Mouse (Mus musculus): ENCODE measurements around the gene Kng1. TPM values are rescaled to one million over a fixed set of nuclear protein-coding genes. Genes with fewer than 3 reads are reported as not detected.
"Not testable (repeated sequence)": the region's sequence is repeated elsewhere in the genome, so short reads cannot be mapped to it uniquely, and the experiment has no call there.

Gene Kng1
- total RNA-seq (2014; rRNA removed; ENCODE audit: low replicate concordance) (0.46 and 1.3 TPM in 2 replicates), polyA plus RNA-seq (2015; fragmentation: Nextera tagmentation; extraction: Ambion mirVana) (0.18 and 0.26 TPM in 2 replicates)

DNA sequence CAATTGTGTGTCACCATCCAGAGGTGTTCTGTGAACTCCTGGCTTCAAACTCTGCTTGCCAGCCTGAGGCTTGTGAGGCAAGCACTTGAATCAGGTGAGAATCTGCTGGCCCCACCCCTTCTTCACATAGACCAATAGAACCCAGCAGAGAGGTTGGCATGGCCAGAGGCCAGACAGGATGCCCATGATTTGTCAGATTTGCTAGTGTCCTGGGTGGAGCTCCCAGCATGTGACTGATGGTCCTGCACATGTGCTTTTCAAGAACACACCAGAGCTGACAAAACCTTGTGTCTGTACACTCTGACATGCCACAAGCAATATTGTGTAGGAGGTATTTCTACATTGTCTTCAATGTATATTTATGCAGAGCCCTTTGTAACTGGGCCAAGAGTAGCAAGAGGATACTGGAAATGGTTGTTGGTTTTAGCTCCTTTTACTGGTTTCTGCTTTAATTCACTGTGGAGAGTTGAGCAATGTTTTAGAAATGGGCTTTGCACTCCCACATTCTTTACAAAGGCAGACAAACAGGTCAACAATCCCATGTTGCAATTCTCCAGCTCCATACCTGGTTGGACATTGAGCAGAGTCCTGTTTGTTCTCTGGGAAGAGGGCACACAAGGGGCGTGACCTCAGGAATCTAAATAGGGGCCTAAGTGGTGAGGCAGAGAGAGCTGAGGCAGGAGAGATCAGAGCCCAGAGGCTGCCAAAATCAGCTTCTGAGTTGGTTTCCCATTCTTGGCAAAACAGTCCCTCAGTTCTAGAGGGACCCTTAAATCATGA lies at the start of gene Kng1:
Kng1 (plus strand) TSS at position 198 of the 780 bp plus-strand sequence.
- H3K4me1 ChIP-seq (ENCODE audit: control insufficient read depth, insufficient read depth); ATAC-seq (ENCODE audit: insufficient read depth, low read depth); DNase-seq (ENCODE audit: low spot score); H3K9ac ChIP-seq (replicated peaks; ENCODE audit: low read depth, low read length); H3K36me3 ChIP-seq (replicated peaks; ENCODE audit: control insufficient read depth, insufficient read depth, low read length); H3K9me3 ChIP-seq (replicated peaks; ENCODE audit: control insufficient read depth, low read length); H3K27me3 ChIP-seq (ENCODE audit: control insufficient read depth, insufficient read depth, low read length); H3K4me2 ChIP-seq (ENCODE audit: low read depth, low read length); H3K4me3 ChIP-seq (ENCODE audit: low read depth, low read length); H3K27ac ChIP-seq (ENCODE audit: low read depth): not testable (repeated sequence)
- WGBS = 74% methylated on average over 1 of the region's 1 CpGs

DNA sequence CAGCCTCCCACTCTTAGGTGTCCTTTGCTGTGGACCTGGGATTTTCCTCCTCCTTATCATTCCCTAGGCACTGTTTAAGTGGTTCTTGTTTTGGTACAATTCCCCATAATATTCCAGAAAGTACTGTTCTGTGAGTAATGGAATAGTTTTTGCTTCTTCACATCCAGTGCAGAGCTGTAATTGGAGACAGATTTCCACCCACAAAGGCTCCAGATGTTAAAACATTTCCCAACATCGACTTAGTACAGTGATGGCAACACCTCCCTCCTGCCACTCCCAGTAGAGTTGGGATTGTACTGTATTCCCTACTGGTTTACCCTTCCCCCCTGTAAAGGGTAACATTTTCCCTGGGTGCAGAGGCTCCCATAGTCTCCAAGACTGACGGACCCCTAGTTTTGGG lies 43.9 kb upstream of the Kng1 start:
- H3K9ac ChIP-seq (replicated peaks; ENCODE audit: low read depth, low read length); H3K4me3 ChIP-seq (ENCODE audit: low read depth, low read length); H3K4me2 ChIP-seq (ENCODE audit: low read depth, low read length); H3K27me3 ChIP-seq (ENCODE audit: control insufficient read depth, insufficient read depth, low read length); H3K4me1 ChIP-seq (ENCODE audit: control insufficient read depth, insufficient read depth); H3K9me3 ChIP-seq (replicated peaks; ENCODE audit: control insufficient read depth, low read length); ATAC-seq (ENCODE audit: insufficient read depth, low read depth); DNase-seq (ENCODE audit: low spot score); H3K36me3 ChIP-seq (replicated peaks; ENCODE audit: control insufficient read depth, insufficient read depth, low read length); H3K27ac ChIP-seq (ENCODE audit: low read depth): not testable (repeated sequence)
- WGBS = 63% methylated on average over 2 of the region's 2 CpGs

DNA sequence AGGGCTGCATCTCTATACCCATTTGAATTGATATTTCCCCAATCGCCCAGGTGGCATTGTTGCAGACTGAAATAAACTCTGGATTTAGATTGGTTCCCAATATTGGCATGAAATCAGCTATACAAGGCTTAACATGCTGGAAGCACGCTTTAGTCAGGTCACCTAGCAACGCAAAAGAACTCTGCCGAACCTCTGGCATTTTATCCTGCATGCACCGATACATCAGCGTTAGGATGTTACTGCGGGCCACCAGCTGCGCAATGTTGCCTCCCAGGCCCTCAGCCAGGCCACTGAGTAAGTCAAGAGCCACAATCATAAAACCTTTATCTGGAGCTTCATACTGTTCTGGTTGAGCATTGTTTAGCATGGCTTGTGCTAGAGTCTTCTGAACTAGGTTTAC lies 43.0 kb upstream of the Kng1 start:
- H3K4me2 ChIP-seq (ENCODE audit: low read depth, low read length); H3K27me3 ChIP-seq (ENCODE audit: control insufficient read depth, insufficient read depth, low read length); DNase-seq (ENCODE audit: low spot score); H3K4me1 ChIP-seq (ENCODE audit: control insufficient read depth, insufficient read depth); H3K36me3 ChIP-seq (replicated peaks; ENCODE audit: control insufficient read depth, insufficient read depth, low read length); H3K27ac ChIP-seq (ENCODE audit: low read depth); H3K9ac ChIP-seq (replicated peaks; ENCODE audit: low read depth, low read length); ATAC-seq (ENCODE audit: insufficient read depth, low read depth); H3K9me3 ChIP-seq (replicated peaks; ENCODE audit: control insufficient read depth, low read length); H3K4me3 ChIP-seq (ENCODE audit: low read depth, low read length): not testable (repeated sequence)
- 86% methylated on average over 8 of the region's 8 CpGs for WGBS

DNA sequence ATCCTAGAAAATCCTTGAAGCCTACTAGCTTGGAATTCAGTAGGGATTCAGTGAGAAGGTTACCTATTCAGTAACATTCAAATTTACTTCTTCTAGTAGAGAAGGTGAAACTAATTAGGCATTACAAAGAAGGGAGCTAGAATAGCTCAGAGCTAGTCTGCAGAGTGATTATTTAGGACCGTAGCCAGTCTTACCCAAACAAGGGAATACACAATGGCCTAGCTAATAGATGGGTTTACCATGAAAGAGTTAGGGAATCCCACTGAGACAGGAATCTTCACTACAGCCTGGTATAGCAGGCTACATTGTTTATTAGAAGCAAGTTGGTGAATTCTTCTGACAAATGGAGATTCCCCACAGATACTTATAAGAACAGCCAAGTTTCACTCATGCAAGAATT lies 37.1 kb upstream of the Kng1 start:
- not testable (repeated sequence) for ATAC-seq (ENCODE audit: insufficient read depth, low read depth); H3K9me3 ChIP-seq (replicated peaks; ENCODE audit: control insufficient read depth, low read length); H3K9ac ChIP-seq (replicated peaks; ENCODE audit: low read depth, low read length); H3K4me2 ChIP-seq (ENCODE audit: low read depth, low read length); H3K27ac ChIP-seq (ENCODE audit: low read depth); H3K4me1 ChIP-seq (ENCODE audit: control insufficient read depth, insufficient read depth); H3K27me3 ChIP-seq (ENCODE audit: control insufficient read depth, insufficient read depth, low read length); H3K36me3 ChIP-seq (replicated peaks; ENCODE audit: control insufficient read depth, insufficient read depth, low read length); DNase-seq (ENCODE audit: low spot score); H3K4me3 ChIP-seq (ENCODE audit: low read depth, low read length)
- WGBS = 63% methylated on average over 1 of the region's 1 CpGs

DNA sequence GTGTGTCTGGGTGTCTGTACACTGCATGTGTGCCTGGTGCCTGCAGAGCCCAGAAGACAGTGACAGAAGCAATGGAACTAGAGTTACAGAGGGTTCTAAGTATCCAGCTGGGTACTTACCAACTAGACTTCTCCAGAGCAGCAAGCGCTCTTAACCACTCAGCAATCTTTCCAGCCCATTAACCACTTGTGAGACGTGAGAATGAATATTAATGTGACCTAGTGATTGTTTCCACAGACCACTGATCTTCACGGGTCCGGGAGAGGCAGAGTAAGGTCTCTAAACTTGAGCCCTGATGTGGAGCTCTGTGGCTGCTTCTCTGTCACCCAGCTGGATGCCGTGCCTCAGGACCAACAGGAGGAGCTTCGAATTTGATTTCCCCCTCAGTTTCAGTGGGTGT lies 32.6 kb upstream of the Kng1 start:
- ATAC-seq (ENCODE audit: insufficient read depth, low read depth) (no peak), DNase-seq (ENCODE audit: low spot score) (no peak)
- no peak overlapping the region for H3K4me3 ChIP-seq (ENCODE audit: low read depth, low read length)
- H3K36me3 ChIP-seq (replicated peaks; ENCODE audit: control insufficient read depth, insufficient read depth, low read length) = no peaks in the 10 kb centered on the region
- H3K27me3 ChIP-seq (ENCODE audit: control insufficient read depth, insufficient read depth, low read length) = no peaks in the 10 kb centered on the region
- no peak overlapping the region for H3K9ac ChIP-seq (replicated peaks; ENCODE audit: low read depth, low read length)
- H3K27ac ChIP-seq (ENCODE audit: low read depth) = no peak overlapping the region
- H3K4me2 ChIP-seq (ENCODE audit: low read depth, low read length) = no peak overlapping the region
- WGBS = 60% methylated on average over 6 of the region's 6 CpGs
- no peak for TF ChIP-seq EP300 (IDR thresholded peaks at IDR 0.05; ENCODE audit: low read depth)
- no peak for TF ChIP-seq CTCF (IDR thresholded peaks at IDR 0.05; ENCODE audit: low read depth)
- H3K4me1 ChIP-seq (ENCODE audit: control insufficient read depth, insufficient read depth) = no peaks in the 10 kb centered on the region
- no peaks in the 10 kb centered on the region for H3K9me3 ChIP-seq (replicated peaks; ENCODE audit: control insufficient read depth, low read length)

DNA sequence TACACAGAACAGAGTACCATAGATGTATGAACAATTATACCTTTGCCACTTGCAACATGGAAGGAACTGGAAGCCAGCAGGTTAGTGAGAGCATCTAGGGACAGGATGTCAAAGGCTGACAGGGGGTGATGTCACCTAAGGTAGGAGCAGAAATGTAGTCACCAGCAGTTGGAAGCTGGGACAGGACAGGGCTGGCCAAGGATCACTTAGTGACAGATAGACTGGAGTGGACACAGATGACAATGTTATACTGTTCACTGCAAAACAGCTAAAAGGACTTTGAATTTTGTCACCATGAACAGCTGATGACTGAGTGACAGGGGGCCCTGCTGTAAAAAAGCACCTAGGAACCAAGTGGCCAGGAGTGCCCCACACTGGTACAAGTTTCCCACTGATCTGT lies 31.1 kb upstream of the Kng1 start:
- H3K4me2 ChIP-seq (ENCODE audit: low read depth, low read length) = no peak overlapping the region
- H3K36me3 ChIP-seq (replicated peaks; ENCODE audit: control insufficient read depth, insufficient read depth, low read length) = no peaks in the 10 kb centered on the region
- no peaks in the 10 kb centered on the region for H3K27me3 ChIP-seq (ENCODE audit: control insufficient read depth, insufficient read depth, low read length)
- no peak overlapping the region for H3K4me3 ChIP-seq (ENCODE audit: low read depth, low read length)
- H3K27ac ChIP-seq (ENCODE audit: low read depth) = no peak overlapping the region
- ATAC-seq (ENCODE audit: insufficient read depth, low read depth) (no peak), DNase-seq (ENCODE audit: low spot score) (no peak)
- TF ChIP-seq EP300 (IDR thresholded peaks at IDR 0.05; ENCODE audit: low read depth) (no peak), CTCF (IDR thresholded peaks at IDR 0.05; ENCODE audit: low read depth) (no peak)
- H3K4me1 ChIP-seq (ENCODE audit: control insufficient read depth, insufficient read depth) = no peaks in the 10 kb centered on the region
- H3K9me3 ChIP-seq (replicated peaks; ENCODE audit: control insufficient read depth, low read length) = no peaks in the 10 kb centered on the region
- no peak overlapping the region for H3K9ac ChIP-seq (replicated peaks; ENCODE audit: low read depth, low read length)

DNA sequence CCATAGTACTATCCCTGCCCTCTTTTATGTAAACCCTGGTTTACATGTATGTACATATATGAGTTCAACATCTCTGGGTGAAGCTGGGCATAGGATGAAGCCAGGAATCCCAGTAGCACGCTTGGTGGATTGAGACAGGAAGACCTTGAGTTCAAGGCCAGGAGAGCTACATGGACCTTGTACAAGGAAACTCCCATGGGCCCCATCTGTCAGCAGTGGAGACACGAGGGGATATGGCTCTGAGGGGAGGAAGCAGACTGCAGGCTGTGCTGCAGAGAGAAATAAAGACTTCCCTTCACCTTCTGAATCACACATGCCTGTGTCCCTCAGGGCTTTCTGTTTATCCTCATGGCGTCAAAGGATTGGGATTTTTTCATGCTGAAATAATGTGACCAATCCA lies 30.3 kb upstream of the Kng1 start:
- H3K27ac ChIP-seq (ENCODE audit: low read depth); H3K4me3 ChIP-seq (ENCODE audit: low read depth, low read length); H3K4me1 ChIP-seq (ENCODE audit: control insufficient read depth, insufficient read depth); ATAC-seq (ENCODE audit: insufficient read depth, low read depth); DNase-seq (ENCODE audit: low spot score); H3K9ac ChIP-seq (replicated peaks; ENCODE audit: low read depth, low read length); H3K27me3 ChIP-seq (ENCODE audit: control insufficient read depth, insufficient read depth, low read length); H3K36me3 ChIP-seq (replicated peaks; ENCODE audit: control insufficient read depth, insufficient read depth, low read length); H3K9me3 ChIP-seq (replicated peaks; ENCODE audit: control insufficient read depth, low read length); H3K4me2 ChIP-seq (ENCODE audit: low read depth, low read length): not testable (repeated sequence)
- 28% methylated on average over 3 of the region's 3 CpGs for WGBS

DNA sequence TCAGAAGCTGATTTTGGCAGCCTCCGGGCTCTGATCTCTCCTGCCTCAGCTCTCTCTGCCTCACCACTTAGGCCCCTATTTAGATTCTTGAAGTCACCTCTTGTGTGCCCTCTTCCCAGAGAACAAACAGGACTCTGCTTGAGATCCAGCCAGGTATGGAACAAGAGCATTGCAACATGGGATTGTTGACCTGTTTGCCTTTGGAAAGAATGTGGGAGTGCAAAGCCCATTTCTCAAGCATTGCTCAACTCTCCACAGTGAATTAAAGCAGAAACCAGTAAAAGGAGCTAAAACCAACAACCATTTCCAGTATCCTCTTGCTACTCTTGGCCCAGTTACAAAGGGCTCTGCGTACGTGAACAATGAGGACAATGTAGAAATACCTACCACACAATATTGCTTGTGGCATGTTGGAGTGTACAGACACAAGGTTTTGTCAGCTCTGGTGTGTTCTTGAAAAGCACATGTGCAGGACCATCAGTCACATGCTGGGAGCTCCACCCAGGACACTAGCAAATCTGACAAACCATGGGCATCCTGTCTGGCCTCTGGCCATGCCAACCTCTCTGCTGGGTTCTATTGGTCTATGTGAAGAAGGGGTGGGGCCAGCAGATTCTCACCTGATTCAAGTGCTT lies 28.6 kb upstream of the Kng1 start, which contains the start of gene Kng2:
Kng2 (minus strand) TSS at position 517 of the 635 bp plus-strand sequence.
- 77% methylated on average over 3 of the region's 3 CpGs for WGBS
- not testable (repeated sequence) for H3K9ac ChIP-seq (replicated peaks; ENCODE audit: low read depth, low read length); ATAC-seq (ENCODE audit: insufficient read depth, low read depth); DNase-seq (ENCODE audit: low spot score); H3K27ac ChIP-seq (ENCODE audit: low read depth); H3K4me2 ChIP-seq (ENCODE audit: low read depth, low read length); H3K9me3 ChIP-seq (replicated peaks; ENCODE audit: control insufficient read depth, low read length); H3K27me3 ChIP-seq (ENCODE audit: control insufficient read depth, insufficient read depth, low read length); H3K36me3 ChIP-seq (replicated peaks; ENCODE audit: control insufficient read depth, insufficient read depth, low read length); H3K4me1 ChIP-seq (ENCODE audit: control insufficient read depth, insufficient read depth); H3K4me3 ChIP-seq (ENCODE audit: low read depth, low read length)
